Mouse (Mus musculus) lung, postnatal 0 days (tissue): ENCODE results near the gene Zfp329.

Experiments used
- CTCF ChIP-seq: IDR thresholded peaks from 2 replicates; pipeline ENCODE4 v1.5.1; 2016; ENCODE audit warnings: antibody characterized with exemption, mild to moderate bottlenecking
- EP300 ChIP-seq: IDR thresholded peaks from 2 replicates; pipeline ENCODE4 v1.6.1; 2016; ENCODE audit warnings: antibody characterized with exemption, mild to moderate bottlenecking, control low read depth

DNA sequence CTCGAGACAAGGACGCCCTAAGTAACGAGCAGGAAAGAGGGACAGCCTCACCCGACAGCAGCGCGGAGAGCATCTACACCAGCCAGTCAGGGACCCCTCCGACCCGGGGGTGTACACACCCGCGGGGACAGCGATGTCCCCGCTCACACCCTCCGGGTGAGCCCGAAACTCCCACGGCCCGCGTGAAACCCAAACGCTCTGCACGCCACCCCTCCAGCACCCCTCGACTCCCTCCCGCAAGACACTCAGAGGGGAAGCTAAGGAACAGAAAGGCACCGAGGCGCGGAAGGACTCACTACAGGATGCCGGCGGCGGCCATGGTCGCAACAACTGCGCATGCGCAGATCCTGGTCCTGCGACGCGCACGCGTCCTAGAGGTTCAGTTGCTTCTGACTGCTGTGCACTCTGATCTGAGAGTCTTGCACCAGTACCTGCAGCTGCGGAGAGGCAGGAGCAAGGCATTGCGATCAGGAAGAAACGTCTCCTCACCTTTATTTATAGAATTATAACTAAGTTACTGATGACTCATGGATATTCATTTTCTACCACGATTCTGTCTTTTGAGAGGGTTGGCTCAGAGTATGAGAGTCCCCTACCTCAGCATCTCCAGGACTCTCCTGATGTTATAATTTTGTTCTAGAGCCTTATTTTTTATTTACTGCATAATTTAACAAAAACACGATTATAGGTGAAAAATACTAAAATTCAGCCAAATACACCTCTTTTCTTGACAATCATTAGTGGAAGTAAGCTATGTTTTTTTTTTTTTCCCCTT lies at the start of gene Zfp329:
- no peak for TF ChIP-seq EP300
- peak; percentile 13; the same call in 1 of the 2 replicates for TF ChIP-seq CTCF
